Mouse (Mus musculus) hindbrain, embryonic 13.5 days (tissue): ENCODE results near the gene 4930486L24Rik. TPM values are rescaled to one million over a fixed set of nuclear protein-coding genes. Genes with fewer than 3 reads are reported as not detected.
"Not testable (repeated sequence)": the region's sequence is repeated elsewhere in the genome, so short reads cannot be mapped to it uniquely, and the experiment has no call there.

Experiments used
- ATAC-seq: fragments of 200-750 bp; cut with Nextera tagmentation; 2 replicates; pipeline ENCODE4 v1.8.0; 2017; ENCODE audit warnings: moderate TSS enrichment; ENCODE audit not compliant: low FRiP score
- H3K27ac ChIP-seq: fragments of 300-500 bp; sonication (generic); 2 replicates; pipeline ENCODE4 v1.5.1; 2015; ENCODE audit warnings: inconsistent platforms, mild to moderate bottlenecking, moderate library complexity
- H3K27me3 ChIP-seq: fragments of 300-500 bp; sonication (generic); 2 replicates; pipeline ENCODE4 v1.6.1; 2015; ENCODE audit warnings: mild to moderate bottlenecking, inconsistent platforms
- H3K36me3 ChIP-seq: fragments of 300-500 bp; sonication (generic); 2 replicates; pipeline ENCODE4 v1.6.1; 2015; ENCODE audit warnings: mild to moderate bottlenecking, inconsistent platforms
- H3K4me1 ChIP-seq: fragments of 300-500 bp; sonication (generic); replicated peaks from 2 replicates; pipeline ENCODE4 v1.6.1; 2015; ENCODE audit warnings: inconsistent platforms
- H3K4me2 ChIP-seq: fragments of 300-500 bp; sonication (generic); 2 replicates; pipeline ENCODE4 v1.6.1; 2015; ENCODE audit warnings: inconsistent platforms, mild to moderate bottlenecking, moderate library complexity
- H3K4me3 ChIP-seq: fragments of 300-500 bp; sonication (generic); 2 replicates; pipeline ENCODE4 v1.5.1; 2015; ENCODE audit warnings: mild to moderate bottlenecking, inconsistent platforms
- H3K9ac ChIP-seq: fragments of 300-500 bp; sonication (generic); 2 replicates; pipeline ENCODE4 v1.6.1; 2015; ENCODE audit warnings: mild to moderate bottlenecking, inconsistent platforms
- H3K9me3 ChIP-seq: fragments of 300-500 bp; sonication (generic); 2 replicates; pipeline ENCODE4 v1.6.1; 2016; ENCODE audit warnings: inconsistent platforms
- WGBS: fragments of 180-500 bp; shearing (Covaris S2); methylation state at CpG from one replicate; pipeline ENCODE4 v1.1.7; 2015; 5-methylcytosine and 5-hydroxymethylcytosine counted together
- polyA plus RNA-seq: library from polyadenylated mRNA; unstranded; fragments of >200 nt; fragmentation: Nextera tagmentation; extraction: Ambion mirVana; gene quantifications from 2 replicates; pipeline ENCODE4 v1.2.1, GENCODE M21; 2015

Gene 4930486L24Rik
- not detected in 2 replicates for polyA plus RNA-seq

GRCm38 (mm10) chr13:60864281-60864680, at the start of gene 4930486L24Rik:
TSS of gene 4930486L24Rik (minus strand) at chr13:60864475.
- H3K27ac ChIP-seq: no peak within 1 kb of the TSS
- no peak within 1 kb of the TSS for H3K4me2 ChIP-seq
- H3K4me3 ChIP-seq: no peak within 1 kb of the TSS
- no peak within 1 kb of the TSS for H3K9ac ChIP-seq
- H3K9me3 ChIP-seq: no peaks in the 10 kb centered on the region
- no peak for ATAC-seq
- no peaks in the 10 kb centered on the region for H3K36me3 ChIP-seq
- H3K27me3 ChIP-seq: no peaks in the 10 kb centered on the region
- WGBS: 77% methylated on average over 1 of the region's 1 CpGs
- H3K4me1 ChIP-seq: no peaks in the 10 kb centered on the region

DNA sequence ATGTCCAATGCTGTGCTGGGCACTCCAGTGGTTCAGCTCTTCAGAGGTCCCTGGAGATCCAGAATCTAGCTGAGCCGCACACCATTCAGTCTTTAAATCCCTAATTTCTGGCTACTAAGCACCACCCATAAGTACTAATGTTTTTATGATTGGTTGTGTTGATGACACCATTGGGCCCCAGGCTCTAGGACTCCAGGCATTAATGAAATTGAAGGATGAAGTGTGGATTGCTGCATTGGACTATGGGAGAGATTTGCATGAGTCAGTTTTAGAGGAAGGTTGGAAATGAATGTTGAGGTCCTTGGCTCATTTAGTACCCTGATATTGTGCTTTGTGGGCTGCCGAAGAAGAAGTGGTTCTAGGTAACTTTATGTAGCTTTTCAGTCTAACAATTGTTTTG, 40.5 kb upstream of the 4930486L24Rik start, which contains the start of gene Tpbpb:
Tpbpb (minus strand) TSS at position 101 of the 400 bp plus-strand sequence.
- H3K4me3 ChIP-seq, ATAC-seq, H3K4me1 ChIP-seq, H3K9ac ChIP-seq, H3K36me3 ChIP-seq, H3K4me2 ChIP-seq, H3K27me3 ChIP-seq, H3K27ac ChIP-seq: not testable (repeated sequence)
- peaks cover 10% of the 10 kb centered on the region; the same call in 1 of the 2 replicates for H3K9me3 ChIP-seq
- 82% methylated on average over 2 of the region's 2 CpGs for WGBS

DNA sequence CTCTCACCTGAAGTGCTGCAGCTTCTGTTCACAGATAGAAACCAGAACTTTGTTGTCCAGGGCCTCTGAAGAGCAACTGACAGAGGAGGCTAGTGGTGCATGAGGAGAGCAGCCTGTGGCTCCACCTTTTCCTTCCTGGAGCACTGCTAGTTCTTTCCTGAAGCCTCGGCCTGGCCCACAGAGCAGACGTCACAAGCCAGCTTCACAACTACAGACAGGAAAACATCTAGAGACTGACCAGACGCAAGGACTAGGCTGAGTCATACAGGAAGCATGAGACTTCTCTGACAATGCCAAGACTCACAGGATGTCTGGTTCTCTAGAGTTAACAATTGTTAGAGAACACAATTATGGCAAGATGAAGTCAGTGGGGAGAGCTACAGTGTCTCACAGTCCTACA, 33.1 kb upstream of the 4930486L24Rik start, which contains the start of gene Ctla2b:
Ctla2b (minus strand) TSS at position 120 of the 400 bp plus-strand sequence.
- Histone ChIP-seq H3K4me1 (no peaks in the 10 kb centered on the region), H3K27ac (no peak within 1 kb of the TSS), H3K9ac (no peak within 1 kb of the TSS), H3K9me3 (no peaks in the 10 kb centered on the region), H3K4me3 (no peak within 1 kb of the TSS), H3K4me2 (no peak within 1 kb of the TSS), H3K27me3 (no peaks in the 10 kb centered on the region), H3K36me3 (no peaks in the 10 kb centered on the region)
- ATAC-seq: no peak
- 85% methylated on average over 3 of the region's 3 CpGs for WGBS

GRCm38 (mm10) chr13:60896794-60897193, 32.5 kb upstream of the 4930486L24Rik start, which contains the start of gene Gm49392:
TSS of gene Gm49392 (minus strand) at chr13:60896894.
- H3K36me3 ChIP-seq, H3K9ac ChIP-seq, H3K4me1 ChIP-seq, H3K9me3 ChIP-seq, H3K27ac ChIP-seq, H3K27me3 ChIP-seq, H3K4me3 ChIP-seq, H3K4me2 ChIP-seq, ATAC-seq: not testable (repeated sequence)
- WGBS: 85% methylated on average over 8 of the region's 8 CpGs

DNA sequence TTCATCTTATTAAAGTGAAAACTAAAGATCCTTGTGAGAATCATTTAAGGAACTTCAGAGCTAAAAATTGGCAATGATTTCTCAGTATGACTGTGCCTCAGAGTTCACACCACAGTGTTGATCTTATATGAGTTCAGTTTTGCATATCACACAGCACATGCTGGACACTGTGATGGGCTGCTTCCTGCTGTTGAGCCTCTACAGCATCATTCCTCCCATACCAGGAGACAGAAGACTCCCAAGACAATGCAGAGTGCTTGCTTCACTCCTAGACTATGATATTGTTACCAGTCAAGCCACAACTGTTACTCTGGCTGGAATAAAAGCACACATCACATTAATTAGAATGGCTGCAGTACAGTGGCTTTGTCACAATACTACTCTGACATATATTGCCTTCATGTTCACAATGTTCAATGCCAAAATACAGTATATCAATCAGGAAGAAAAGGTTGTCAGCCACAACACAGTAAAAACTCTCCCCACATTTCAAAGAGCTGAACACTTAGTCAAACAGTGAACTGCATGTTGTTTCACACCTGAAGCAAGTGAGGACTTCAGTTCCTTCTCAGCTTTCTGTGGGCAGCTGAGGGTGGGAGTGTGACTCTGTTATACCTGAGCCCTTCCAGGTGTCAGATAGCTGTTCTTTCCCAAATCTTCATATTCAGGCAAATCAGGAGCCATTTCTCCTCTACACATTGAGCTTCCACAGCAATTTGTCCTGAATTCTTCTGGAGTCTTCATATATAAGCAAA, 31.3 kb upstream of the 4930486L24Rik start:
- Histone ChIP-seq H3K9me3 (no peaks in the 10 kb centered on the region), H3K9ac (no peak overlapping the region), H3K4me3 (no peak overlapping the region), H3K36me3 (no peaks in the 10 kb centered on the region), H3K4me2 (no peak overlapping the region), H3K27ac (no peak overlapping the region), H3K4me1 (no peaks in the 10 kb centered on the region), H3K27me3 (no peaks in the 10 kb centered on the region)
- ATAC-seq: no peak

- no peak for ATAC-seq
- 93% methylated on average over 1 of the region's 1 CpGs for WGBS
Measured at GRCm38 (mm10) chr13:60892301-60892700, 28.0 kb upstream of the 4930486L24Rik start.

DNA sequence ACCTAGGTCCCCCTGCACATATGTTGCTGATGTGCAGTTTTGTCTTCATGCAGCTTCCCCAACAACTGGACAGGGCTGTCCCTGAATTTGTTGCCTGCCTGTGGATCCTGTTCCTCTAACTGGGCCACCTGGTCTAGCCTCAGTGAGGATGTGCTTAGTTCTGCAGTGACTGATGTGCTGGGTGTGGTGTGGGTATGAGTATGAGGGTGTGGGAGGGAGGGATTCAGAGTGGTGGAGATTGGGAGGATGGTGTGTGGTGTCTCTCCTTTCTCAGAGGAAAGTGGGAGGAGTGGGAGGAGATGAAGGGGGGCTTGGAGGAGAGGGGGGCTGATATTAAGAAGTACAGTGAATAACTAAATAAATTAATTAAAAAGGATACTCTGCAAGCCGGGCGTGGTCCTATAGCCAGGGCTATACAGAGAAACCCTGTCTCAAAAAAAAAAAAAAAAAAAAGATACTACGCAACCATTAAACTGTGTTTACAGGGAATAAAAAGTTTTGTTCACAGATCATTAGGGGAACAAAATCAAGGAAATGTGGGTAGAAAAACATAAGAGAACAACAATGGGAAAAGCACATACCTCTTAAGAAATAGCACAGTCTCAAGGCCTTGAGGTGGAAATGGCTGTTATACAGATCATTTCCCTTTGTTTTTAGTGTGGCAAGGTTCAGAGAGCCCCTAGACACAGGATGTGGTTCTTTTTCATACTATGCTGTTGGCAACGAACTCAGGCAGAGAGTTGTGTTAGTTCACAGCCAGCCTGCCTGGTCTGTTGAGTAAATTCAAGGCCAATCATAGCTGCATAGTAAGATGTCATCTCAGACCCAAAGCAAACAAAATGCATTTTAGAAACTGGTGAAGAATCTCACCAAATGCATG, 15.8 kb downstream of the 4930486L24Rik start:
- no peak overlapping the region for H3K4me2 ChIP-seq
- no peak for ATAC-seq
- WGBS: 91% methylated on average over 4 of the region's 4 CpGs
- no peak overlapping the region for H3K9ac ChIP-seq
- no peaks in the 10 kb centered on the region for H3K36me3 ChIP-seq
- no peaks in the 10 kb centered on the region for H3K9me3 ChIP-seq
- H3K4me1 ChIP-seq: no peaks in the 10 kb centered on the region
- H3K27me3 ChIP-seq: no peaks in the 10 kb centered on the region
- H3K27ac ChIP-seq: no peak overlapping the region
- no peak overlapping the region for H3K4me3 ChIP-seq

More at GRCm38 (mm10) chr13:60892301-60892700, 28.0 kb upstream of the 4930486L24Rik start:
- H3K4me2 ChIP-seq: no peak overlapping the region
- H3K9ac ChIP-seq: no peak overlapping the region
- H3K4me1 ChIP-seq: no peaks in the 10 kb centered on the region
- H3K36me3 ChIP-seq: no peaks in the 10 kb centered on the region
- no peaks in the 10 kb centered on the region for H3K27me3 ChIP-seq
- no peaks in the 10 kb centered on the region for H3K9me3 ChIP-seq
- H3K27ac ChIP-seq: no peak overlapping the region
- no peak overlapping the region for H3K4me3 ChIP-seq

DNA sequence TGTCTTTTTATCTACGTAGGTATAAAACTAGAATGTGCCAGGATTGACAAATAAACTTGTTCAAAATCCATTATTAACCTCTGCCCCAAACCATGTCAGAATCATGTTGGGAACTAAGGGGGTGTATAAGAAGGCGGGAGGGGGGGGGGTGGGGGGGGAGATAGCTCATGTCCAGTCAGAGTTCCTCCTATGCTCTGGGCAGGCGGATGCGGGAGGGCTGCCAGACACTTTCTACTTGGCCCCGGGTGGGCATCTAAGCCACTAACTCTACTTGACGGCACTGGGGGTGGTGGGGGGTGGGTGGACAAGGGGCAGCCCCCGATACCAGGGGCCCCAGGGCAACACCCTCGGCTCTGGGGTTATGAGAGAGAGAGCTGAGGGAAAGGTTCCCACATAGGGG, 21.1 kb downstream of the 4930486L24Rik start:
- ATAC-seq: no peak
- Histone ChIP-seq H3K27ac (no peak overlapping the region), H3K36me3 (no peaks in the 10 kb centered on the region), H3K9ac (no peak overlapping the region), H3K9me3 (no peaks in the 10 kb centered on the region), H3K4me3 (no peak overlapping the region), H3K4me1 (no peaks in the 10 kb centered on the region), H3K27me3 (no peaks in the 10 kb centered on the region), H3K4me2 (no peak overlapping the region)
- WGBS: 89% methylated on average over 8 of the region's 8 CpGs

DNA sequence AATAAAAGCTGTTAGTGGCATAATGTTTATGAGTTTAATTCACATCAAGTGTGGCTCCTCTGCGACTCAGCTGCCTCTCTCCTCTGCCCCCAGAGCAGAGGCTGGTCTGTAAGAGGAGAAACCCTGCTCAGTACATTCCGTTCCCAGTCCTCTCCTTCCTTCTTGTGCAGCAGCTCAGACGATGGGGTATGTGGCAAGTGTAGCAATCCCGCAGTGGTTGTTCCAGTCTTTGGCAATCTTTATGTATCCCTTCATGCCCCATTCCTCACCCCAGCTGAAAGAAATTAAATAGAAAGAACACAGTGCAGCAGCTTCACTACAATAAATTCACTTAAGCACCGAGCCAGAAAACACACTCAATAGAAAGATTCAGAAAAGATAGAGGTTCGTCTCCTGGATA, 21.6 kb downstream of the 4930486L24Rik start:
- WGBS: 78% methylated on average over 6 of the region's 6 CpGs
- H3K4me2 ChIP-seq: no peak overlapping the region
- no peak overlapping the region for H3K27ac ChIP-seq
- H3K36me3 ChIP-seq: no peaks in the 10 kb centered on the region
- no peak overlapping the region for H3K9ac ChIP-seq
- no peaks in the 10 kb centered on the region for H3K9me3 ChIP-seq
- H3K27me3 ChIP-seq: no peaks in the 10 kb centered on the region
- ATAC-seq: no peak
- H3K4me3 ChIP-seq: no peak overlapping the region
- H3K4me1 ChIP-seq: no peaks in the 10 kb centered on the region

- Histone ChIP-seq H3K9ac (no peak overlapping the region), H3K27me3 (no peaks in the 10 kb centered on the region), H3K27ac (no peak overlapping the region), H3K4me3 (no peak overlapping the region), H3K36me3 (no peaks in the 10 kb centered on the region), H3K4me1 (no peaks in the 10 kb centered on the region), H3K4me2 (no peak overlapping the region), H3K9me3 (no peaks in the 10 kb centered on the region)
- ATAC-seq: no peak
- WGBS: 81% methylated on average over 2 of the region's 2 CpGs
Measured at GRCm38 (mm10) chr13:60839353-60839902, 24.8 kb downstream of the 4930486L24Rik start.

GRCm38 (mm10) chr13:60826052-60826451, 38.2 kb downstream of the 4930486L24Rik start:
- ATAC-seq: no peak
- Histone ChIP-seq H3K4me2 (no peak overlapping the region), H3K27ac (no peak overlapping the region), H3K9me3 (no peaks in the 10 kb centered on the region), H3K4me3 (no peak overlapping the region), H3K36me3 (no peaks in the 10 kb centered on the region), H3K9ac (no peak overlapping the region), H3K27me3 (no peaks in the 10 kb centered on the region), H3K4me1 (no peaks in the 10 kb centered on the region)
- 71% methylated on average over 3 of the region's 3 CpGs for WGBS

DNA sequence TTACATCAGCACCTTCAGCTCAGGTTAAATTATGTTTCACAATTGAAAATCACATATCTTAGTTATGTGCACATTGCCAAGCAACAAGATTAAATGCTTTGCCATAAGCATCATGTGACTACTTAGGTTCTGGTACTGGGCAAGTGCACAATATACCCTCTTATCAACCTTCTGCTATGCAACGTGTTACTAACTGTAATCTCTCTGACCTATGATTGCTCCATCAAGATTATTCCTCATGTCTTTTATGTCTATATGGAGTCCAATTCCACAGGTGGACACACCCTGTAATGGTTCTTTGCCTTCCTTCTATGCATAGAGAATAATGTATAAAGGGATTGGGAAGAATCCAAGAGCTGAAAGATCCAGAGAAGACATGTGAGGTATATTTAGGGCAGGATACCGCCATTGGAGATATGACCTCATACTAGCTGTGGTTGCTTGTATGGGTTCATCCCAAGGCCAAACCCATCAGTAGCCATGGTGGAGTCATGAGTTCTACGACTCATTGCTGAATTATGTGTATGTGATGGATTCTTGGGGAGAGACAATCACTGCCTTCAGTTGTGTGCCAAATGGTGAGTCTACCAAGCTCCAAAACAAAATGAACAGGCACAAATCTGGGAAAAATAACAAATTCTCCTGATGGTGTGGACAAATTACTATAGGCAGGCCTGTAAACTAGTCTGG, 43.6 kb downstream of the 4930486L24Rik start:
- no peak overlapping the region for H3K9ac ChIP-seq
- no peaks in the 10 kb centered on the region for H3K36me3 ChIP-seq
- 79% methylated on average over 3 of the region's 3 CpGs for WGBS
- no peaks in the 10 kb centered on the region for H3K27me3 ChIP-seq
- H3K4me3 ChIP-seq: no peak overlapping the region
- no peaks in the 10 kb centered on the region for H3K4me1 ChIP-seq
- ATAC-seq: no peak
- H3K4me2 ChIP-seq: no peak overlapping the region
- no peaks in the 10 kb centered on the region for H3K9me3 ChIP-seq
- no peak overlapping the region for H3K27ac ChIP-seq
